ENCODE assay signal across 10 mouse cellular contexts in genomic region chr19:24054904-24055303, GRCm38 (mm10). TPM values are rescaled to one million over a fixed set of nuclear protein-coding genes. Genes with fewer than 3 reads are reported as not detected.
DNase-seq lines count a peak whose midpoint lies in the region; ATAC-seq lines count a peak whose summit lies in the region.
"Had no signal": no experiment of that assay in that cellular context is flagged by ENCODE, and none has a peak within 500 bp of the region (broad histone marks: within the 10 kb centered on the region; RNA-seq: fewer than 3 reads in every experiment).

No protein-coding gene starts in this region.

- no peak overlapping the region for H3K9ac ChIP-seq in heart, embryonic 12.5 days

- DNase-seq in heart, adult 11 months = peak; percentile 93
- no peak for DNase-seq in heart, postnatal 25 days (ENCODE audit: low spot score)
- peak; percentile 98 for DNase-seq in adipocyte (ENCODE audit: low spot score)
- peak; percentile 76 for DNase-seq in lung, postnatal 25 days (ENCODE audit: low spot score)
- no peak for DNase-seq in urinary bladder, adult 2 months (ENCODE audit: low spot score)
- DNase-seq in left cerebral cortex, adult 8-10 months (ENCODE audit: low spot score in 2 of 2) = no peak
- no peak for DNase-seq in urinary bladder, postnatal 10 days (ENCODE audit: low spot score)
- DNase-seq: thymus, adult 18-20 months had no signal

- 29% methylated on average over 2 of the region's 2 CpGs for WGBS in heart, embryonic 12.5 days

- peaks cover 39% of the 10 kb centered on the region for H3K4me1 ChIP-seq in heart, embryonic 12.5 days (replicated peaks)

- H3K27ac ChIP-seq in heart, embryonic 12.5 days (ENCODE audit: poor library complexity, severe bottlenecking) = peak overlapping the region; percentile 94

- no peak overlapping the region for H3K4me3 ChIP-seq in heart, embryonic 12.5 days

- ATAC-seq in heart, embryonic 12.5 days (ENCODE audit: insufficient number of reproducible peaks, low FRiP score) = no peak

- H3K27me3 ChIP-seq in heart, embryonic 12.5 days (replicated peaks) = no peaks in the 10 kb centered on the region

- intact Hi-C loops in heart, postnatal 25 days (cut with DNase I) = no loop called here

- H3K9me3 ChIP-seq in heart, embryonic 12.5 days (replicated peaks) = peaks cover 5% of the 10 kb centered on the region; the same call in 1 of the 2 replicates

- H3K4me2 ChIP-seq in heart, embryonic 12.5 days = no peak overlapping the region

- no peaks in the 10 kb centered on the region for H3K36me3 ChIP-seq in heart, embryonic 12.5 days

RNA-seq across cellular contexts. Expression of gene Fam189a2, which starts 24.1 kb away (rescaled TPM):
- 10 to 100 TPM; 49.6 to 53.1 TPM for total RNA-seq in heart, postnatal 25 days (2021)
- polyA plus RNA-seq in heart, embryonic 12.5 days (2016; fragmentation: Nextera tagmentation; extraction: Ambion mirVana) = 4.6 and 4.8 TPM in 2 replicates
- 34.3 and 35.5 TPM in 2 replicates for polyA plus RNA-seq in urinary bladder, adult 2 months (2012; rRNA removed)
- 10 to 100 TPM in 1 of 4 experiments, 1 to 10 TPM in 3; 9.2 to 12.1 (median 9.6) TPM for total RNA-seq in left cerebral cortex, adult 8-10 months (2022)
- total RNA-seq: megakaryocyte-erythroid progenitor cell, adult 5-6 weeks had no signal

Comparison
In these comparisons a context has a peak if more than half of its experiments do, and no peak if none do; other contexts are left out.
1. DNase-seq: peak in heart, adult 11 months (single experiment), adipocyte (single experiment) and lung, postnatal 25 days (single experiment); none in heart, postnatal 25 days (single experiment), urinary bladder, adult 2 months (single experiment), left cerebral cortex, adult 8-10 months (0 of 2) and urinary bladder, postnatal 10 days (single experiment).